Mouse (Mus musculus) T-cell, adult 66 days (primary cell): ENCODE results near the gene Zfp638. TPM values are rescaled to one million over a fixed set of nuclear protein-coding genes. Genes with fewer than 3 reads are reported as not detected.

Source experiments
- total RNA-seq, 2 experiments: library from RNA; stranded (reverse); gene quantifications; 3 replicates in 1 of 2; 4 replicates in 1 of 2; pipeline ENCODE4 v1.2.4; 2023

Zfp638 gene
- 100 to 1,000 TPM; 141 to 173 TPM for total RNA-seq

DNA sequence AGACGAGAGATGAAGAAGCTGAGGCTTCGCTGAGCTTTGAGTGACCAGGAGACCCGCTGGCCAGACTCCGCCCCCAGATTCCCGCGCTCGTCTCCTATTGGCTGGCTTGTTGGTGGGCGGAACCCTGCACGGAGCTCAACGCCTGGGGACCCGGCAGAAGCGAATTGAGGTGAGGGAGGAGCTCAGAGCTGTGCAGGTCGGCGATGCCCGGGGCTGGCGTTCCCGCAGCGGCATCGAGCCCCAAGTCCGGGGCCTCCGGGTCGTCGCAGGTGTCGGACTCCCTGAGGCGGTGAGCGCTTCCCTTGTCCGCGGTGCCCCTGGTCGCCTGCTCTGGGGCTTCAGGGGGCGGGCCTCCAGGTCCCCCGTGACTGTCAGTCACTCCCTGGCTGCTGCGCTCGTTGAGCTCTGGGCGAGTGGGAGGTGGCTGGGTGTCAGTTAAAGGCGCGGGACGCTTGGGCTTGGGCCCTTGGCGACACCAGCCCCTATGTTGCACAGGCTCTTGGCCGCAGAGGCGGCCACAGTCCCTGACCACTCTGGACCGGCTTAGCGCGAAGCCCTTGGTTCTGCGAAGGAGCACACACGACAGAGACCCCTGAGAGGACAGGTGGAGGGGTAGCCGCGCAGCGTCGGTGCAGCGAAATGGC lies at the start of gene Zfp638:
TSS of gene Zfp638 (plus strand) at position 156 of the 644 bp plus-strand sequence.

GRCm38 (mm10) chr6:83831606-83832123 lies 35.2 kb upstream of the Zfp638 start, which contains the start of gene Paip2b:
Gene Paip2b, minus strand, starts transcription at chr6:83831741.

DNA sequence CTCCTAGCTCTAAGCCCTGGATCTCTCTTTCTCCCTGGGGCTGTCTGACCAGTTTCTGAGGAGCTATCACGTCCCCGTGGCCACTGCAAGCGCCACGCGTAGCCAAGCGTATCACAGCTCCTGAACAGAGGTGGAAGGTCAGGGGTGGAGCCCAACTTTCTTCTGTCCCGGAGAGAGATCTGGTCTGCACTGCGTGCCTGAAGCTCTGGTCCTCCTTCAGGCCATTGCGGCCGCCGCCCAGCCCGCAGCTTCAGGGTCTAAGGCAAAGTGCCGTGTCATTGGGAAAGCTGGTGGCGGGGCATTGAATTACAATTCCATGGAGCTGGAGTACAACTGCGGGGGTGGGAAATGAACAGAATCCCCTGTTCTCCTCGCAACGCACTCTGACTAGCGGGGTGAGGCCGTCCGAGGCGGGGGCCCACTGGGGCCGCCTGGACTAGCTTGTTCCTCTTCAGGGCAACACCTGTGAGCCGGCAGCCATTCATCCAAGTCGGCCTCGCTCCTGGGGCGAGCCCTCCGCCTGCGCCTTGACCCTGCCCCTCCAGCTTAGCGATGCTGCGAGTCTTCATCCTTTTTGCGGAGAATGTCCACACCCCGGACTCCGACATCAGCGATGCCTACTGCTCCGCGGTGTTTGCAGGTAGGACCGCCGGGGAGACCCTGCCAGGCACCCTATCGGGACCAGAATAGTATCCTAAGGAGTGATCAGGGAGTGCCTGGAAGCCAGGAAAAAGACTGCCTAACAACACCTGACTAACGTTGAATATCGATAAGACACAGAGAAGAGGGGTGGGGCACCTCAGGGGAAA lies 141.7 kb downstream of the Zfp638 start, which contains the start of gene Dysf:
TSS of gene Dysf (plus strand) at position 228 of the 809 bp plus-strand sequence.

Other genes with a start within 250 kb of the Zfp638 start
- gene Clec4f, start 210.9 kb upstream of the Zfp638 start, total RNA-seq, result not detected
- gene Cd207, start 189.3 kb upstream of the Zfp638 start, total RNA-seq, result not detected
- not detected for gene Vax2, start 155.8 kb upstream of the Zfp638 start, total RNA-seq
- gene Atp6v1b1, start 124.1 kb upstream of the Zfp638 start, total RNA-seq, result not detected
- gene Ankrd53, start 104.5 kb upstream of the Zfp638 start, total RNA-seq, result not detected
- 10 to 100 TPM; 72.8 to 73.6 TPM for gene Tex261, start 91.3 kb upstream of the Zfp638 start, total RNA-seq
- gene Nagk, start 72.1 kb upstream of the Zfp638 start, total RNA-seq, result 10 to 100 TPM in 1 of 2 experiments, 1 to 10 TPM in 1; 8.4 to 11.4 TPM
- 10 to 100 TPM; 63.0 to 66.8 TPM for gene Paip2b, start 35.4 kb upstream of the Zfp638 start, total RNA-seq
- gene Dysf, start 141.5 kb downstream of the Zfp638 start, total RNA-seq, result under 1 TPM; 0.09 to 0.38 TPM